Mouse (Mus musculus) bone marrow, adult 2 months (tissue): ENCODE data around the gene Glis1.

Experiments
- CTCF ChIP-seq: fragments of 200-500 bp; IDR thresholded peaks from 2 replicates; pipeline ENCODE4 v1.5.1; 2011; ENCODE audit warnings: low read length, control low read depth; ENCODE audit not compliant: control insufficient read depth, insufficient read depth
- POLR2A ChIP-seq: fragments of 200-500 bp; IDR thresholded peaks from 2 replicates; pipeline ENCODE4 v1.6.1; 2011; ENCODE audit warnings: low read depth, mild to moderate bottlenecking, control low read depth, low read length, borderline replicate concordance; ENCODE audit not compliant: control insufficient read depth

DNA sequence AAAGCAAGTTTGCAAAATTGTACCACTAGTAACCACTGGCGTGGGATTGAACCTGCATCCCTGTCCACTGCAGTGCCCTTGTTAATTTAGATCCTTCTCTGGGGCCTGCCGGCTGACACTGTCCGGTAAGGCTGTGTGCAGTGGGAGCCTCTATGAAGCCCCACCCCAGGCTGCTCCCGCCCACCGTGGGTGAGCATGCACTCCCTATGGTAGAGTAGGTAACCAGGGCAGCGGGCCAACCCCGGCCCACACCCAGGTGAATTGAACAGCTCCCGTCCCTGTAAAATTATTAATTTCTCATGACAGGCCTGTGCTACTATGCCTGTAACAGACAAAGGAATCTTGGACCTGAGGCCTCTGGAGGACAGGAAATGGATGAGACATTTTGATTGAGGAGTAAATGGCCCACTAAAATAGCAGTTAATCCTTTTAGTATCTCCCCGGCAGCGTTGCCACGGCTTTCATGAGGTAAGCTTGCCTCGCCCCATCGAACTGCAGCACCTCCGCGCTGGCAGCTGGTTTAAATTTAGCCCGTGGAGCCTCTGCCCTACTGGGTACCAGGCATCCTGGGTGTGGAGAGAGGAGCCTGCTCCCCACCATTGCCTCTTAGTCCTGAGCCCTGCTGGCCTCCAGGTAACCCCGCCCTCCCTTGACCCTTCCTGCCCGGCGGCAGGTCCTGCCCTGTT is 136.1 kb downstream of the Glis1 start:
- TF ChIP-seq CTCF (no peak), POLR2A (no peak)
